Mouse (Mus musculus) limb, embryonic 11.5 days (tissue): Measurements from ENCODE around the gene Doxl2. TPM values are rescaled to one million over a fixed set of nuclear protein-coding genes. Genes with fewer than 3 reads are reported as not detected.
"Not testable (repeated sequence)": the region's sequence is repeated elsewhere in the genome, so short reads cannot be mapped to it uniquely, and the experiment has no call there.

Experiments
- ATAC-seq: fragments of 200-750 bp; cut with Nextera tagmentation; 2 replicates; pipeline ENCODE4 v1.8.0; 2017; ENCODE audit warnings: low read depth; ENCODE audit not compliant: insufficient number of reproducible peaks, low FRiP score, low TSS enrichment
- DNase-seq: peaks from one replicate; pipeline ENCODE4 v3.0.0-alpha.2; 2015; ENCODE audit warnings: low spot score
- H3K27ac ChIP-seq: fragments of 300-500 bp; sonication (generic); replicated peaks from 2 replicates; pipeline ENCODE4 v1.5.1; 2014; ENCODE audit warnings: low read depth, mild to moderate bottlenecking, low read length
- H3K27me3 ChIP-seq: fragments of 300-500 bp; sonication (generic); 2 replicates; pipeline ENCODE4 v1.6.1; 2014; ENCODE audit warnings: mild to moderate bottlenecking, low read length, mixed read lengths; ENCODE audit not compliant: control insufficient read depth, insufficient read depth
- H3K36me3 ChIP-seq: fragments of 300-500 bp; sonication (generic); 2 replicates; pipeline ENCODE4 v1.6.1; 2014; ENCODE audit warnings: mild to moderate bottlenecking, low read length, moderate library complexity, mixed read lengths; ENCODE audit not compliant: control insufficient read depth, insufficient read depth
- H3K4me1 ChIP-seq: fragments of 300-500 bp; sonication (generic); 2 replicates; pipeline ENCODE4 v1.6.1; 2014; ENCODE audit warnings: low read length, mixed read lengths; ENCODE audit not compliant: control insufficient read depth, insufficient read depth
- H3K4me2 ChIP-seq: fragments of 300-500 bp; sonication (generic); 2 replicates; pipeline ENCODE4 v1.6.1; 2014; ENCODE audit warnings: low read depth, mild to moderate bottlenecking, moderate library complexity; ENCODE audit not compliant: severe bottlenecking
- H3K4me3 ChIP-seq: fragments of 300-500 bp; sonication (generic); 2 replicates; pipeline ENCODE4 v1.5.1; 2014; ENCODE audit warnings: low read depth, low read length
- H3K9ac ChIP-seq: fragments of 300-500 bp; sonication (generic); 2 replicates; pipeline ENCODE4 v1.6.1; 2014; ENCODE audit warnings: mild to moderate bottlenecking, low read length
- H3K9me3 ChIP-seq: fragments of 300-500 bp; sonication (generic); 2 replicates; pipeline ENCODE4 v1.6.1; 2016; ENCODE audit warnings: low read length; ENCODE audit not compliant: control insufficient read depth
- WGBS: fragments of 180-500 bp; shearing (Covaris S2); extraction: QIAGEN DNeasy Blood & Tissue Kit; methylation state at CpG from one replicate; pipeline ENCODE4 v1.1.7; 2014; 5-methylcytosine and 5-hydroxymethylcytosine counted together
- polyA plus RNA-seq: library from polyadenylated mRNA; unstranded; fragments of >200 nt; fragmentation: Nextera tagmentation; extraction: Ambion mirVana; gene quantifications from 2 replicates; pipeline ENCODE4 v1.2.1, GENCODE M21; 2014

The Doxl2 gene
- polyA plus RNA-seq, 1 experiment from 2014 or later, result not detected

GRCm38 (mm10) chr6:48958053-48958452 is 16.7 kb upstream of the Doxl2 start:
- ATAC-seq, result no peak
- H3K27ac ChIP-seq, result no peak overlapping the region
- no peak overlapping the region for H3K9ac ChIP-seq
- no peak overlapping the region for H3K4me2 ChIP-seq
- H3K4me3 ChIP-seq, result no peak overlapping the region
- H3K36me3 ChIP-seq, result no peaks in the 10 kb centered on the region
- H3K27me3 ChIP-seq, result no peaks in the 10 kb centered on the region
- no peaks in the 10 kb centered on the region for H3K9me3 ChIP-seq
- WGBS, result 85% methylated on average over 1 of the region's 1 CpGs
- no peaks in the 10 kb centered on the region for H3K4me1 ChIP-seq
- no peak for DNase-seq

GRCm38 (mm10) chr6:48959151-48959550 is 15.6 kb upstream of the Doxl2 start:
- DNase-seq, result not testable (repeated sequence)

GRCm38 (mm10) chr6:48966696-48967095 is 8.1 kb upstream of the Doxl2 start:
- H3K36me3 ChIP-seq, H3K27me3 ChIP-seq, DNase-seq, H3K4me3 ChIP-seq, H3K4me2 ChIP-seq, ATAC-seq, H3K9ac ChIP-seq, H3K9me3 ChIP-seq, H3K4me1 ChIP-seq, H3K27ac ChIP-seq: not testable (repeated sequence)
- WGBS, result 93% methylated on average over 5 of the region's 5 CpGs

More at GRCm38 (mm10) chr6:48959151-48959550, 15.6 kb upstream of the Doxl2 start:
- not testable (repeated sequence) for H3K27ac ChIP-seq, H3K4me2 ChIP-seq, H3K4me1 ChIP-seq, H3K9ac ChIP-seq, H3K27me3 ChIP-seq, ATAC-seq, H3K4me3 ChIP-seq, H3K36me3 ChIP-seq, H3K9me3 ChIP-seq
- 20% methylated on average over 7 of the region's 7 CpGs for WGBS

GRCm38 (mm10) chr6:48967868-48968267 is 6.9 kb upstream of the Doxl2 start:
- Histone ChIP-seq H3K4me1 (no peaks in the 10 kb centered on the region), H3K4me3 (no peak overlapping the region), H3K27ac (no peak overlapping the region), H3K4me2 (no peak overlapping the region), H3K9me3 (no peaks in the 10 kb centered on the region), H3K36me3 (no peaks in the 10 kb centered on the region), H3K9ac (no peak overlapping the region), H3K27me3 (no peaks in the 10 kb centered on the region)
- no peak for ATAC-seq
- no peak for DNase-seq

- H3K27ac ChIP-seq, result no peak overlapping the region
- no peak for ATAC-seq
- no peaks in the 10 kb centered on the region for H3K4me1 ChIP-seq
- H3K36me3 ChIP-seq, result no peaks in the 10 kb centered on the region
- no peaks in the 10 kb centered on the region for H3K27me3 ChIP-seq
- H3K4me2 ChIP-seq, result no peak overlapping the region
- DNase-seq, result no peak
- H3K9me3 ChIP-seq, result no peaks in the 10 kb centered on the region
- no peak overlapping the region for H3K4me3 ChIP-seq
- no peak overlapping the region for H3K9ac ChIP-seq
- WGBS, result 68% methylated on average over 1 of the region's 1 CpGs
Observed at GRCm38 (mm10) chr6:48979616-48980015, 4.9 kb downstream of the Doxl2 start.

GRCm38 (mm10) chr6:48982305-48982704 is 7.5 kb downstream of the Doxl2 start:
- no peaks in the 10 kb centered on the region for H3K9me3 ChIP-seq
- no peak overlapping the region for H3K9ac ChIP-seq
- ATAC-seq (no peak), DNase-seq (no peak)
- H3K27me3 ChIP-seq, result no peaks in the 10 kb centered on the region
- H3K36me3 ChIP-seq, result no peaks in the 10 kb centered on the region
- 76% methylated on average over 3 of the region's 3 CpGs for WGBS
- H3K4me1 ChIP-seq, result no peaks in the 10 kb centered on the region
- H3K27ac ChIP-seq, result no peak overlapping the region
- no peak overlapping the region for H3K4me3 ChIP-seq
- no peak overlapping the region for H3K4me2 ChIP-seq

- no peak for DNase-seq
- WGBS, result 47% methylated on average over 7 of the region's 7 CpGs
- H3K9ac ChIP-seq, result no peak within 1 kb of the TSS
- H3K27ac ChIP-seq, result no peak within 1 kb of the TSS
- no peaks in the 10 kb centered on the region for H3K27me3 ChIP-seq
- no peak within 1 kb of the TSS for H3K4me2 ChIP-seq
- no peaks in the 10 kb centered on the region for H3K36me3 ChIP-seq
- no peak for ATAC-seq
- no peaks in the 10 kb centered on the region for H3K4me1 ChIP-seq
- no peaks in the 10 kb centered on the region for H3K9me3 ChIP-seq
- H3K4me3 ChIP-seq, result no peak within 1 kb of the TSS
Observed at GRCm38 (mm10) chr6:48986444-48986990, 11.8 kb downstream of the Doxl2 start, which contains the start of gene Svs1. Svs1 (plus strand) TSS chr6:48986861.

- H3K27me3 ChIP-seq, result no peaks in the 10 kb centered on the region
- H3K36me3 ChIP-seq, result no peaks in the 10 kb centered on the region
- DNase-seq (no peak), ATAC-seq (no peak)
- H3K9ac ChIP-seq, result no peak overlapping the region
- 90% methylated on average over 5 of the region's 5 CpGs for WGBS
- no peaks in the 10 kb centered on the region for H3K9me3 ChIP-seq
- no peaks in the 10 kb centered on the region for H3K4me1 ChIP-seq
- no peak overlapping the region for H3K4me2 ChIP-seq
- H3K27ac ChIP-seq, result no peak overlapping the region
- no peak overlapping the region for H3K4me3 ChIP-seq
Observed at GRCm38 (mm10) chr6:48989971-48990370, 15.2 kb downstream of the Doxl2 start.

GRCm38 (mm10) chr6:48991991-48992390 is 17.2 kb downstream of the Doxl2 start:
- DNase-seq (no peak), ATAC-seq (no peak)
- H3K27me3 ChIP-seq, result no peaks in the 10 kb centered on the region
- no peak overlapping the region for H3K4me2 ChIP-seq
- 78% methylated on average over 4 of the region's 4 CpGs for WGBS
- H3K4me1 ChIP-seq, result no peaks in the 10 kb centered on the region
- no peak overlapping the region for H3K4me3 ChIP-seq
- no peaks in the 10 kb centered on the region for H3K36me3 ChIP-seq
- H3K9me3 ChIP-seq, result no peaks in the 10 kb centered on the region
- H3K9ac ChIP-seq, result no peak overlapping the region
- no peak overlapping the region for H3K27ac ChIP-seq
